Mouse (Mus musculus) C3H10T1/2 (cell line): Measurements from ENCODE around the gene Letm1. TPM values are rescaled to one million over a fixed set of nuclear protein-coding genes. Genes with fewer than 3 reads are reported as not detected.

ENCODE experiments used
- polyA plus RNA-seq, 2 experiments: library from polyadenylated mRNA; unstranded; fragments of >200 nt; fragmentation: generic; extraction: Trizol; gene quantifications; one replicate each; pipeline ENCODE4 v1.2.1; 2012; ENCODE audit warnings: missing spikeins in 2 of 2

Letm1 gene
- polyA plus RNA-seq: 10 to 100 TPM; 17.4 to 20.8 TPM

DNA sequence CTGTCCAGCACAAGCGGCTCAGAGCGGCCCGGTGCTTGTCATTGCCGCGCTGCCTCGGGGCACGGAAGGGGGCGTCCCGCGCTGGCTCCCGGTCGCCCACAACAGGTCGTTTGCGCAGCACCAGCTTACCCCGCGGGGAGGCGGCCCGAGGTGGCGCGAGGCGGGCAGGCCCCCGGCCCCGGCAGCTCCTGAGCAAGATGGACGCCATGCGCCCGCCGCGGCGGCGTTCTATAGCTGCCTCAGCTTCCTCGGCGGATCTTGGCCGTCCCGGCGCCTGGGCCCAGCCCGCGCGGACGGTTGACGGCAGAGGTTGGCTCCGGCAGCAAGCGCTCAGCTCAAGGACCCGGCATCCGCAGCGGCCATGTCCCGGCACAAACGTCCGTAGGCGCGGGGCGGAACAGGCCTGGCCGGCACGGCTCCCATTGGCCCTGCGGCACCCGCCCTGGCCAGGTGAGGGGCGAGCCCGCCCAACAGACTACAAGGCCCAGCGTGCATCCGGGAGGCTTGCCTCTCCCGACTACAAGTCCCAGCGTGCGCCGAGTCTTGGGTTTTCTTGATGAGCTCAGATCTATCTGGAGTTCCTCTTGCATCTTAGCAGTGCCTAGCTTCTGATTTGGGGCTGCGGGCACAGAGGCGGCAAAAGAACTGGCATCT, at the start of gene Letm1:
Gene Letm1 (minus strand): TSS at position 473 of the 654 bp plus-strand sequence.

GRCm38 (mm10) chr5:33819876-33820732, 37.5 kb upstream of the Letm1 start, which contains the start of gene Nsd2:
Nsd2 (plus strand) TSS chr5:33820725.

DNA sequence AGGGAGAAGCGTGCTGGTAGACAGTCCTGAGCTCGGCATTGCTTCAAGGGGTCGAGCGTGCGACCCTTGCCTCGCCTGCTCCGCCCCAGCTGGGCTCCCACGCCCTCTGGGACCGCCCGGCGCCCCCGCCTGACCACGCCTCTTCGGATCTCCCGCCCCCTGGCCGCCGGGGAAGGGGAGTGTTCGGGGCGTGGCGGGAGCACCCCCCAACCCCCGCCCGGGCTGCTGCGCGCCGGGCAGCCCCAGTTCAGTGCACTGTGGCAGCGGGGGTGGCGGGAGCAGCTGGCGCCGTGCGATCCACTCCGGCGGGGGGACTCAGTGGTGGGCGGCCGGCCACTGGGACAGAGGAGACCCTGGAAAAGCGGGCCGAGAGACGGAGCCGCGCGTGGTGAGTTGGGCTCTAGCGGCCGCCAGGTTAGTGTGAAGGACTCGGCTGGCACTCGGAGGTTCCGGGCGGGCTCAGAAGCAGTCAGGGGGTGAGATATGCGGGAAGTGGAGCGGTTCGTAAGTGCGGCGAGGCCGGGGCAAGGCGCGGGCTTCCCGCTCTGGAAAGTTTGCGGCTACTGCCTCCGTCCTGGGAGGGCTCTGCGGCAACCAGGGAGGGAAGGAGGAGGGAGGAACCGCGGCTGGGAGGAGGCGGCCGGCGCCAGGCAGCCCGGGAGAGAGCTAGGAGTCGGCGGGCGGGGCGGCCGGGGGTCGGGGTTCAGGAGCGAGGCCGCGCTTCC, 60.9 kb downstream of the Letm1 start, which contains the start of gene Fgfr3:
Gene Fgfr3 (plus strand): TSS at position 134 of the 725 bp plus-strand sequence.

Other genes starting within 250 kb of the Letm1 start
- 10 to 100 TPM; 31.8 to 32.1 TPM for gene Fam53a, start 153.2 kb downstream of the Letm1 start, polyA plus RNA-seq
- gene Gm9903, start 152.9 kb downstream of the Letm1 start, polyA plus RNA-seq: under 1 TPM; 0.08 to 0.34 TPM
- gene Slbp, start 130.2 kb downstream of the Letm1 start, polyA plus RNA-seq: 10 to 100 TPM in 1 of 2 experiments, 1 to 10 TPM in 1; 7.8 to 18.3 TPM
- 100 to 1,000 TPM in 1 of 2 experiments, 10 to 100 TPM in 1; 56.2 to 109 TPM for gene Tacc3, start 124.7 kb downstream of the Letm1 start, polyA plus RNA-seq
- gene Tmem129, start 124.4 kb downstream of the Letm1 start, polyA plus RNA-seq: 10 to 100 TPM in 1 of 2 experiments, 1 to 10 TPM in 1; 8.9 to 21.3 TPM
- gene Fgfr3, start 61.1 kb downstream of the Letm1 start, polyA plus RNA-seq: 1 to 10 TPM in 1 of 2 experiments, under 1 TPM in 1; 0.12 to 1.5 TPM
- 10 to 100 TPM; 16.4 to 18.4 TPM for gene Nsd2, start 37.9 kb upstream of the Letm1 start, polyA plus RNA-seq
- 10 to 100 TPM; 12.0 to 20.6 TPM for gene Nelfa, start 153.6 kb upstream of the Letm1 start, polyA plus RNA-seq
- gene Gm1673, start 200.6 kb upstream of the Letm1 start, polyA plus RNA-seq: 100 to 1,000 TPM in 1 of 2 experiments, 10 to 100 TPM in 1; 61.9 to 152 TPM
- under 1 TPM in 1 of 2 experiments, not detected in 1; 0.01 TPM for gene Nat8l, start 213.2 kb upstream of the Letm1 start, polyA plus RNA-seq